Mouse (Mus musculus): ENCODE results near the gene Olfr657. TPM values are rescaled to one million over a fixed set of nuclear protein-coding genes. Genes with fewer than 3 reads are reported as not detected.

Olfr657 gene
- polyA plus RNA-seq (2012; rRNA removed) = not detected in 2 replicates

GRCm38 (mm10) chr7:104624494-104624893, at the start of gene Olfr657:
Gene Olfr657 (plus strand): TSS chr7:104624794.

GRCm38 (mm10) chr7:104577014-104577413, 47.6 kb upstream of the Olfr657 start, which contains the start of gene Olfr653:
Gene Olfr653 (plus strand): TSS chr7:104577314.

GRCm38 (mm10) chr7:104586725-104587124, 37.9 kb upstream of the Olfr657 start, which contains the start of gene Olfr654:
Gene Olfr654 (plus strand): TSS chr7:104587025.

GRCm38 (mm10) chr7:104601679-104602078, 22.9 kb upstream of the Olfr657 start, which contains the start of gene Olfr655:
Gene Olfr655 (minus strand): TSS chr7:104601779.

GRCm38 (mm10) chr7:104613655-104614054, 10.9 kb upstream of the Olfr657 start, which contains the start of gene Olfr656:
Gene Olfr656 (plus strand): TSS chr7:104613955.

GRCm38 (mm10) chr7:104646841-104647482, 22.4 kb downstream of the Olfr657 start, which contains the start of gene Olfr658:
Gene Olfr658 (minus strand): TSS chr7:104647305.

GRCm38 (mm10) chr7:104666453-104666852, 41.9 kb downstream of the Olfr657 start, which contains the start of gene Olfr659:
Gene Olfr659 (plus strand): TSS chr7:104666753.

GRCm38 (mm10) chr7:104686201-104686600, 61.6 kb downstream of the Olfr657 start, which contains the start of gene Olfr661:
Gene Olfr661 (plus strand): TSS chr7:104686501.

Other genes starting within 250 kb of the Olfr657 start
- 0.04 and 0.09 TPM in 2 replicates for gene Trim30c, start 224.0 kb upstream of the Olfr657 start, polyA plus RNA-seq (2012; rRNA removed)
- gene Trim30a, start 159.6 kb upstream of the Olfr657 start, polyA plus RNA-seq (2012; rRNA removed) = 0.52 and 0.99 TPM in 2 replicates
- gene Trim30d, start 116.9 kb upstream of the Olfr657 start, polyA plus RNA-seq (2012; rRNA removed) = 0.11 and 0.26 TPM in 2 replicates
- gene Olfr651, start 74.7 kb upstream of the Olfr657 start, polyA plus RNA-seq (2012; rRNA removed) = not detected in 2 replicates
- not detected in 2 replicates for gene Olfr652, start 63.9 kb upstream of the Olfr657 start, polyA plus RNA-seq (2012; rRNA removed)
- gene Olfr653, start 47.5 kb upstream of the Olfr657 start, polyA plus RNA-seq (2012; rRNA removed) = not detected in 2 replicates
- not detected in 2 replicates for gene Olfr654, start 37.8 kb upstream of the Olfr657 start, polyA plus RNA-seq (2012; rRNA removed)
- not detected in 2 replicates for gene Olfr655, start 23.0 kb upstream of the Olfr657 start, polyA plus RNA-seq (2012; rRNA removed)
- gene Olfr656, start 10.8 kb upstream of the Olfr657 start, polyA plus RNA-seq (2012; rRNA removed) = not detected in 2 replicates
- gene Olfr658, start 22.5 kb downstream of the Olfr657 start, polyA plus RNA-seq (2012; rRNA removed) = 0.05 and 0.09 TPM in 2 replicates
- gene Olfr659, start 42.0 kb downstream of the Olfr657 start, polyA plus RNA-seq (2012; rRNA removed) = not detected in 2 replicates
- gene Olfr661, start 61.7 kb downstream of the Olfr657 start, polyA plus RNA-seq (2012; rRNA removed) = not detected in 2 replicates
- gene Usp17le, start 152.7 kb downstream of the Olfr657 start, polyA plus RNA-seq (2012; rRNA removed) = not detected in 2 replicates
- gene Usp17lb, start 217.8 kb downstream of the Olfr657 start, polyA plus RNA-seq (2012; rRNA removed) = not detected in 2 replicates
- not detected in 2 replicates for gene Usp17la, start 232.2 kb downstream of the Olfr657 start, polyA plus RNA-seq (2012; rRNA removed)